ENCODE assay signal across 9 mouse cellular contexts in the genomic region with DNA sequence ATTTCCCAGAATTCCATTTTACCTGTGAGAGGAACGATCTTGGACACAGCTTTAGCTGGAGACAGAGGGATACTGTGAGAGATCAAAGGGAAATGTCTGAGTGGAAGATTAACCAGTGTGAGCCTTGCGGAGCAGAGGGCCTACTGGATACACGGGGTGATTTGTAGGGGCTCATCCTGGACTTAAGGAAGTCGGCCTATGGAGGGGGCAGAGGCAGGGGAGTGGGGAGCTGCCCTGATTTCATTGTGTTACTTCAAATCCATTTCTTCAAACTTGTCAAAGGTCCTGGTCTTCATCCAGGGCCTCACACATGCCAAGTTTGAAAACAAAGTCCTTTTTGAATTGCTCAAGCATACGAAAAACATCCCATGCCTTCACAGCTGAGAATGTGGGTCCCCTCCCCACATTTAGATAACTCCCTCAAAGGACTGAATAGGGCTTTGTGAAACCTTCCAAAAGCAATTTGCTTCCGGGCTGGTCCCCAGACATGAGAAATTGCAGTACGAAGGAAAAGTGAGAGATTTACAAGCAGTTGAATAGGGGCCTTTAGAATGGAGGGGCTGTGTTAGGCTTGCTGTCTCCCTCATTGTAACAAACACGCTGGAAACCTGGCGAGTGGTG. TPM values are rescaled to one million over a fixed set of nuclear protein-coding genes. Genes with fewer than 3 reads are reported as not detected.
A peak's percentile ranks its signal among the peaks of the same experiment; 100 is the strongest.
DNase-seq lines count a peak whose midpoint lies in the region; ATAC-seq lines count a peak whose summit lies in the region.
"Had no signal": no experiment of that assay in that cellular context is flagged by ENCODE, and none has a peak within 500 bp of the region (broad histone marks: within the 10 kb centered on the region; RNA-seq: fewer than 3 reads in every experiment).

No protein-coding gene starts in this region.

- peak overlapping the region; percentile 52; the same call in 1 of the 2 replicates for H3K27ac ChIP-seq in embryonic facial prominence, embryonic 10.5 days (replicated peaks)
- H3K27ac ChIP-seq in hindbrain, embryonic 13.5 days, result peak overlapping the region; percentile 71
- H3K27ac ChIP-seq in limb, embryonic 15.5 days, result peak overlapping the region; percentile 65
- H3K27ac ChIP-seq: liver, embryonic 12.5 days had no signal

- peaks cover 45% of the 10 kb centered on the region for H3K4me1 ChIP-seq in embryonic facial prominence, embryonic 10.5 days
- peaks cover 36% of the 10 kb centered on the region for H3K4me1 ChIP-seq in hindbrain, embryonic 13.5 days (replicated peaks)
- H3K4me1 ChIP-seq in limb, embryonic 15.5 days, result peaks cover 61% of the 10 kb centered on the region

- peaks cover 100% of the 10 kb centered on the region for H3K36me3 ChIP-seq in embryonic facial prominence, embryonic 10.5 days (replicated peaks)
- peaks cover 27% of the 10 kb centered on the region for H3K36me3 ChIP-seq in hindbrain, embryonic 13.5 days
- H3K36me3 ChIP-seq in limb, embryonic 15.5 days, result peaks cover 82% of the 10 kb centered on the region

- peaks cover 12% of the 10 kb centered on the region for H3K9me3 ChIP-seq in embryonic facial prominence, embryonic 10.5 days
- H3K9me3 ChIP-seq in hindbrain, embryonic 13.5 days, result no peaks in the 10 kb centered on the region
- H3K9me3 ChIP-seq in limb, embryonic 15.5 days, result no peaks in the 10 kb centered on the region

- no peak overlapping the region for H3K9ac ChIP-seq in hindbrain, embryonic 13.5 days
- H3K9ac ChIP-seq in limb, embryonic 15.5 days, result no peak overlapping the region
- H3K9ac ChIP-seq: liver, embryonic 12.5 days had no signal

- peak; percentile 51 for DNase-seq in embryo, embryonic 10 days (ENCODE audit: low spot score)
- DNase-seq in embryo, embryonic 9.5 days (ENCODE audit: extremely low spot score), result no peak
- DNase-seq in embryonic facial prominence, embryonic 10.5 days (ENCODE audit: low spot score), result no peak
- no peak for DNase-seq in ovary, postnatal 36 days (ENCODE audit: low spot score)
- DNase-seq in gastrocnemius, postnatal 4 days (ENCODE audit: low spot score in 2 of 2), result no peak

- no peak overlapping the region for H3K4me2 ChIP-seq in hindbrain, embryonic 13.5 days
- H3K4me2 ChIP-seq in limb, embryonic 15.5 days, result no peak overlapping the region
- H3K4me2 ChIP-seq: liver, embryonic 12.5 days had no signal

- H3K4me3 ChIP-seq in embryonic facial prominence, embryonic 10.5 days, result no peak overlapping the region
- no peak overlapping the region for H3K4me3 ChIP-seq in hindbrain, embryonic 13.5 days
- no peak overlapping the region for H3K4me3 ChIP-seq in limb, embryonic 15.5 days
- H3K4me3 ChIP-seq: liver, embryonic 12.5 days had no signal

- peak; percentile 61 for ATAC-seq in hindbrain, embryonic 13.5 days (ENCODE audit: low FRiP score)
- no peak for ATAC-seq in limb, embryonic 15.5 days (ENCODE audit: insufficient number of reproducible peaks, low FRiP score, low TSS enrichment, low read depth)
- no peak for ATAC-seq in activated CD4-positive, CD25-positive, alpha-beta regulatory T cell, adult 4 months
- ATAC-seq: liver, embryonic 12.5 days had no signal

- H3K27me3 ChIP-seq in embryonic facial prominence, embryonic 10.5 days (replicated peaks; ENCODE audit: low read depth, poor library complexity, severe bottlenecking), result no peaks in the 10 kb centered on the region
- H3K27me3 ChIP-seq in hindbrain, embryonic 13.5 days, result no peaks in the 10 kb centered on the region; the same call in 1 of the 2 replicates
- H3K27me3 ChIP-seq in limb, embryonic 15.5 days, result no peaks in the 10 kb centered on the region
- H3K27me3 ChIP-seq: liver, embryonic 12.5 days had no signal

- WGBS in embryonic facial prominence, embryonic 10.5 days, result 56% methylated on average over 9 of the region's 9 CpGs
- 16% methylated on average over 9 of the region's 9 CpGs for WGBS in hindbrain, embryonic 13.5 days
- 38% methylated on average over 9 of the region's 9 CpGs for WGBS in limb, embryonic 15.5 days

RNA-seq across cellular contexts. Expression of gene Adam30, which starts 55.5 kb away (rescaled TPM):
- polyA plus RNA-seq in embryonic facial prominence, embryonic 10.5 days (2016; fragmentation: Nextera tagmentation; extraction: Ambion mirVana), result not detected in 2 replicates
- polyA plus RNA-seq in hindbrain, embryonic 13.5 days (2015; fragmentation: Nextera tagmentation; extraction: Ambion mirVana), result 0.05 TPM in 1 of 2 replicates, not detected in the other
- polyA plus RNA-seq in limb, embryonic 15.5 days (2015; fragmentation: Nextera tagmentation; extraction: Ambion mirVana), result not detected in 2 replicates
- not detected for polyA plus RNA-seq in activated CD4-positive, CD25-positive, alpha-beta regulatory T cell, adult 4 months (2017; shearing (Covaris generic))
- total RNA-seq in gastrocnemius, postnatal 4 days (2021), result not detected
- polyA plus RNA-seq: liver, embryonic 12.5 days had no signal
